Mouse (Mus musculus) stomach, embryonic 16.5 days (tissue): Measurements from ENCODE around the gene C1qtnf1. TPM values are rescaled to one million over a fixed set of nuclear protein-coding genes. Genes with fewer than 3 reads are reported as not detected.
A peak's percentile ranks its signal among the peaks of the same experiment; 100 is the strongest.

Experiments
- ATAC-seq: fragments of 200-750 bp; cut with Nextera tagmentation; 2 replicates; pipeline ENCODE4 v1.8.0; 2017; ENCODE audit warnings: moderate number of reproducible peaks, moderate TSS enrichment; ENCODE audit not compliant: insufficient read depth, low FRiP score
- H3K27ac ChIP-seq: fragments of 300-500 bp; sonication (generic); 2 replicates; pipeline ENCODE4 v1.5.1; 2014; ENCODE audit warnings: low read length
- H3K27me3 ChIP-seq: fragments of 300-500 bp; sonication (generic); 2 replicates; pipeline ENCODE4 v1.6.1; 2014; ENCODE audit warnings: low read length, control low read depth, mixed read lengths; ENCODE audit not compliant: control insufficient read depth, insufficient read depth
- H3K36me3 ChIP-seq: fragments of 300-500 bp; sonication (generic); 2 replicates; pipeline ENCODE4 v1.6.1; 2014; ENCODE audit warnings: low read length; ENCODE audit not compliant: control insufficient read depth, insufficient read depth
- H3K4me1 ChIP-seq: fragments of 300-500 bp; sonication (generic); 2 replicates; pipeline ENCODE4 v1.6.1; 2014; ENCODE audit warnings: low read length, control low read depth, mixed read lengths; ENCODE audit not compliant: control insufficient read depth, insufficient read depth
- H3K4me2 ChIP-seq: fragments of 300-500 bp; sonication (generic); 2 replicates; pipeline ENCODE4 v1.6.1; 2014; ENCODE audit warnings: low read depth, low read length, mixed read lengths
- H3K4me3 ChIP-seq: fragments of 300-500 bp; sonication (generic); replicated peaks from 2 replicates; pipeline ENCODE4 v1.5.1; 2014; ENCODE audit warnings: mild to moderate bottlenecking, low read length
- H3K9ac ChIP-seq: fragments of 300-500 bp; sonication (generic); 2 replicates; pipeline ENCODE4 v1.6.1; 2014; ENCODE audit warnings: low read length
- H3K9me3 ChIP-seq: fragments of 300-500 bp; sonication (generic); replicated peaks from 2 replicates; pipeline ENCODE4 v1.6.1; 2016; ENCODE audit warnings: low read length, control low read depth; ENCODE audit not compliant: control insufficient read depth
- WGBS: fragments of 180-500 bp; shearing (Covaris S2); extraction: QIAGEN DNeasy Blood & Tissue Kit; methylation state at CpG from one replicate; pipeline ENCODE4 v1.1.7; 2014; 5-methylcytosine and 5-hydroxymethylcytosine counted together
- polyA plus RNA-seq: library from polyadenylated mRNA; unstranded; fragments of >200 nt; fragmentation: Nextera tagmentation; extraction: Ambion mirVana; gene quantifications from 2 replicates; pipeline ENCODE4 v1.2.1, GENCODE M21; 2015

C1qtnf1 gene
- polyA plus RNA-seq, 1 experiment from 2014 or later = 9.5 TPM

DNA sequence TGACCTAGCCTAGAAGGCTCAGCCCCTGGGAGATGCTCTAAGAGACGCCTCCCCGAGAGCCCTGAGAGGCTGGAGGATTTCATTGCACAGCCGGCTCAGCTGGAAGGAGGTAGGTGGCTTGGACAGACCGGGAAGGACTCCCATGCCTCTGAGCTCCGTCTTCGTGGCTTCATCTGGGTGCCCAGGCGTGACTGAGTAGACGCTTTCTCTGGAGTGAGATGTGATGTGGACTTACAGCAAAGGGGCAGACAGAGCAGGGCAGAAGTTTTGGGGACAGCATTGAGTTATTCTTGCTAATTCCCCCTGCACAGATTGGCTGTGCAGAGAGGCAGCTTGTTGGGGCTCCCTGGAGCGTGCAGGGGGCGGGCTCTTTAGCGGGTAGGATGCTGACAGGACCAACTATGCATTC, 461 bp downstream of the C1qtnf1 start:
- no peak for ATAC-seq
- no peaks in the 10 kb centered on the region for H3K36me3 ChIP-seq
- H3K9me3 ChIP-seq = no peaks in the 10 kb centered on the region
- peak overlapping the region; percentile 89 for H3K27ac ChIP-seq
- 6% methylated on average over 11 of the region's 11 CpGs for WGBS
- peak overlapping the region; percentile 63 for H3K4me2 ChIP-seq
- H3K4me1 ChIP-seq = peaks cover 64% of the 10 kb centered on the region
- H3K9ac ChIP-seq = peak overlapping the region; percentile 71
- H3K4me3 ChIP-seq = peak overlapping the region; percentile 47
- H3K27me3 ChIP-seq = no peaks in the 10 kb centered on the region

DNA sequence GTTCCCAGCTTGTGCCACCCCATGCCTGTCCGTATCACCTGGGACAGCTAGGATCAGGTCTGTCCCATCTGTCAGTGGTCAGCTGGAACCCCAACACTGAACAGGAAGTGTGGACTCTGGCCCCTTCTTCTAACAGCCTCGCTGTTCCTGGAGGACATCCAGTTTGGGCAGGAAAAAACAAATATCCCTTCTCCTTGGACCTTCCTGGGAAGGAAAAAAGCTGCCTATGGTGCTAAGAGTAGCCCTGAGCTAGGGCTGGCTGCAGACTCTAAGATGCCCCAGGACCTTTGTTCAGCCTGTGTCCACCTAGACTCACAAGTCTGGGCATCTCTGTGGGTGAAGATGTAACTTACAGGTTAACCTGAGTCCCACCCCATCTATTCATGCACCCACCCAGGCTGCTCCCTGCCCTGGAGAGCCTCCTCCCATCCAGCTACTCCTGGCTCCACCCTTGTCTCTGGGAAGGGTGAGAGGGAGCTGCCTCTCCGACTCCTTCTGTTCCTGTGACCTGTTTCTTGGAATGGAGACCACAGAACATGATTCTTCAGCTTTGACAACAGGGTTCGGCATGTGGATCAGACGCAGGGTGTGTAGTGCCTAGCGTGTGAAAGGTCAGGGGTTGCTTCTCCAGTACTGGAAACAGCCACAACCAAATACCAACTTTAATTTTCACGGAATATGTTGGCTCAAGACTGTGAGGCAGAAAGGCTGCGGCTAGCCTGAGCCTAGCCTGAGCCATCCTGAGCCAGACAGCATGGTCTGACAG, 1.1 kb downstream of the C1qtnf1 start:
- ATAC-seq = peak; percentile 6; the same call in 1 of the 2 replicates
- H3K4me1 ChIP-seq = peaks cover 64% of the 10 kb centered on the region
- H3K9ac ChIP-seq = peak overlapping the region; percentile 71
- H3K27me3 ChIP-seq = no peaks in the 10 kb centered on the region
- peak overlapping the region; percentile 63 for H3K4me2 ChIP-seq
- no peaks in the 10 kb centered on the region for H3K36me3 ChIP-seq
- H3K9me3 ChIP-seq = no peaks in the 10 kb centered on the region
- WGBS = 39% methylated on average over 8 of the region's 8 CpGs
- H3K27ac ChIP-seq = peak overlapping the region; percentile 89
- peak overlapping the region; percentile 47 for H3K4me3 ChIP-seq

DNA sequence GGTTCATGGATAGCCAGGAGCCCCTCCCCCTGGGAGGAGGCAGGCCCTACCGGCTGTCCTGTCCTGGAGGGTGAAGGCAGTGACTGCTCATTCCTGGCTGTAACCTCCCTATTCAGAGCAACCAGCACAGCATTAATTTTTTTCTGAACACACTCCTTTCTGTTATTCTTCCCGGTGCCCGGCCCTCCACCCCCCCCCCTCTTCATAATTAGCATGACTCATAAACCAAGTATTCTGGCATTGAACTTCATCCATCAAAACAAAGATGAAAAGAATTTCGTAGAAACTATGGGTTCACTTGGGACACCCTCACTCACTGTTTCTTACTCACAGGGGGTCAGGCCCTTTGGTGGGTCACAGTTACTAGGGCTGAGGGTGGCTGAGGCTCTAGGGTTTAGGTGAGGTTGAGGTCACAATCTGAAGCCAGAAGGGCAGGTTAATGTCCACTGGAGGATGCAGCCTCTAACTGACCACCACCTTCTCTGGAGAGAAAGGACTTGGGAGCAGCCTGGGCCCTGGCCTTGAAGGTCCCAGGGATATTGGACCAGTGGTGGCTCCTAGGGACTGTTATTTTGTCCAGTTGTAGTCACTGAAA, 2.4 kb downstream of the C1qtnf1 start:
- H3K9ac ChIP-seq = peak overlapping the region; percentile 46
- H3K4me2 ChIP-seq = peak overlapping the region; percentile 63; the same call in 1 of the 2 replicates
- H3K4me1 ChIP-seq = peaks cover 60% of the 10 kb centered on the region
- H3K27ac ChIP-seq = peak overlapping the region; percentile 36
- ATAC-seq = 0 out of 2 replicates have a peak, but pooled peaks have one; percentile 5
- no peaks in the 10 kb centered on the region for H3K36me3 ChIP-seq
- no peaks in the 10 kb centered on the region for H3K9me3 ChIP-seq
- 10% methylated on average over 4 of the region's 4 CpGs for WGBS
- no peak overlapping the region for H3K4me3 ChIP-seq
- no peaks in the 10 kb centered on the region for H3K27me3 ChIP-seq

DNA sequence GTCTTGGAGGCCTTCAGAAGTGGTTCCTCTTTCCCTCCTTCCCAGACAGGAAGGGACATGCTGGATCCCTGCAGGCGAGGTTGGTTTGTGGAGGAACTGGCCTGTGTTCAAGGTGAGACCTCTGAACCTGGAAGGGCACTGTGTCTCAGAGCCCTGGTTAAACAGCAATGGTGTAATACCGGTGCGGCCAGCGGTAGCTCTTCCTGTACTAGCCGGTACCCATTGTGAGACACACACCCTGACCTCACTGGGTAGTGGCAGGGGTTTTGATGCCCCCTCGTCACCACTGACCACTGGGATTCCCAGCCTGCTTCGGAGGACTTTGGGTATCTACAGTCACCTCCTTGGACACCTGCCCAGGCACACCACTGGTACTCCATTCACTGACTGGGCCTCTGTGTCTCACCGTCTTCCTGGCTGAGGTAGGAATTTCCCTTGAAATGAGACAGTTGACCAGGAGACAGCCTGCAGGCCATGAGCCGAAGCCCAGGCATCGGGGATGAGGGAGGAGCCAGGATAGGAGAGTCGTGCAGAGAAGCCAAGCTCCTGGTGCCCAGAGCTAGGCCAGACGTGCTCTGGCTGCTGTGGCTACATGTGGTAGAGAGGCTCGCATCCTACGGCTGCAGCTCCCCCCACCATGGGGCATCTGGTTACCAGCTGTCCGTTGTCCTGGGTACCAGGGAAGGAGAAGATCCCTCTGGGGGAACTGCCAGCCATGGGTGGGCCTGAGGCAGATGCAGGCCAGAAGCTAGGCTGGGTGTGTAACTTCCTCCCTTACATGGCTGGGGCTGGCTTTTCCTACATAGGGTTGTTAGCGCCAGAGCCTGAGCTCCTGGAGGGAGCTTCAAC, 3.3 kb downstream of the C1qtnf1 start:
- peak overlapping the region; percentile 25; the same call in 1 of the 2 replicates for H3K27ac ChIP-seq

DNA sequence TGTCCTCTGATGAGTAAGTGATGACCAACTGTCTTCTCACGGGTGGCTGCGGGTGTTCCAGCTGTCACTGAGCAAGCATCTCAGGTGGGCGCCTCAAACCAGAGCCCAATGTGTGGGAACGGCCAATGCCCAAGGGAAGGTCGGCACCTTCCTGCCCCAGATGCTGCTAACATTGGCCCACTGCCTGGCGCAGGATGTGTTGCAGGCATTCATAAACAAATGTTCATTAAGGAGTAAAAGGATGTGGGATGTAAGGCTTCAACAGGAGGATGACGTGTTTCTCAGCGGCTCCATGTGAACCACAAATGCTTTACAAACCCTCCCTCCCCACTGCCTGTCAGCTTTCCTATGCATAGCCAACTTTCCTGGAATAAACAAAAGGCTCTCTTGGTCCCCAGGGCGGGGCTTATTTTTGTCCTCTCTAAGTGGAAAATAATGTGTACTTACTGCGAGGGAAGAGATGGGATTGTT, 5.4 kb downstream of the C1qtnf1 start:
- Histone ChIP-seq H3K27ac (peak overlapping the region; percentile 61), H3K4me1 (peaks cover 63% of the 10 kb centered on the region), H3K4me2 (peak overlapping the region; percentile 55), H3K9me3 (no peaks in the 10 kb centered on the region), H3K36me3 (no peaks in the 10 kb centered on the region), H3K9ac (peak overlapping the region; percentile 51), H3K27me3 (no peaks in the 10 kb centered on the region), H3K4me3 (peak overlapping the region; percentile 31)
- no peak for ATAC-seq
- 39% methylated on average over 10 of the region's 10 CpGs for WGBS

More for the DNA sequence above, 3.3 kb downstream of the C1qtnf1 start:
- 73% methylated on average over 16 of the region's 16 CpGs for WGBS
- no peaks in the 10 kb centered on the region for H3K27me3 ChIP-seq
- no peak overlapping the region for H3K9ac ChIP-seq
- H3K9me3 ChIP-seq = no peaks in the 10 kb centered on the region
- no peak for ATAC-seq
- H3K4me2 ChIP-seq = no peak overlapping the region
- H3K4me3 ChIP-seq = no peak overlapping the region
- H3K36me3 ChIP-seq = no peaks in the 10 kb centered on the region
- H3K4me1 ChIP-seq = peaks cover 61% of the 10 kb centered on the region

DNA sequence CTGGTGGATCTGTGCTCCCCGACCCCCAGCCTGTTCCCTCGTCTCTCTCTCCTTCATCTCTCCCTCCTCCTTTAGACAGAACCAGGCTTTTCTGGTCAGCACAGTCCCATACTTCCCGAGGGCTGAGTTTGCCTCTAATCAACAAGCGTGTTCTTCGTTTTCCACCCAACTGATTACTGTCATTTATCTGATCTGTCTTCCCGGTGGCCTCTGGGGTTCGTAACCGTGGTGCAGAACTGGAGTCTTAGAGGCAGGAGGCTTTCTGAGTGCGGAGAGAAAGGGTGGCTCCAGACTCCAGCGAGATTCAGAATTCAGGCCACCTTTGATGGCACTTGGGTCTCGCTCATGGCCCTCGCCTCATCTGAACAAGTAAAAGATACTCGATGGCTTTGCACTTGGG, 6.1 kb downstream of the C1qtnf1 start:
- Histone ChIP-seq H3K27ac (peak overlapping the region; percentile 61; the same call in 1 of the 2 replicates), H3K9ac (peak overlapping the region; percentile 51), H3K9me3 (no peaks in the 10 kb centered on the region), H3K36me3 (no peaks in the 10 kb centered on the region), H3K4me3 (peak overlapping the region; percentile 31), H3K4me1 (peaks cover 63% of the 10 kb centered on the region), H3K27me3 (no peaks in the 10 kb centered on the region), H3K4me2 (peak overlapping the region; percentile 55)
- WGBS = 28% methylated on average over 13 of the region's 13 CpGs
- no peak for ATAC-seq

DNA sequence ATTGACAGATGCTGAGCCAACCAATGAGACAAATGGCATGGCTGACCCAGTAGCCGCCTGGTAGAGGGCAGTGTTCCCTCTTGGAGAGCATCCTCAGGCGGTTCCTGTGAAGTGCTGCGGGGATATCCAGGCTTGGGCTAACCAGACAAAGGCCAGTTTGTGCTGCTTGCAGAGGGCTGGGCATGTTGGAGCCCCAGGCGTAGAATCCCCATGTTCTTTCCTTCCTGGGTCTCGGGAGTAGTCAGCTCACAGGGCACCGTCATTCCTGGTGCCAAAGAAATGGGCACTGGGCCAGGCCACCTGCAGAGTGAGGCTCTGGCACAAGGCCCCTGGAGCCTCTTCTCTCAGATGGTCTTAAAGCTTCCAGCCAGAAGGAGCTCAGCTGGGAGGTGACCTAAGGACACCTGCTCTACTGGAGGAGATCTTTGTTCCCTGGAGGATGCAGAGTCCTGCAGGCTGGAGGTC, 8.5 kb downstream of the C1qtnf1 start:
- H3K36me3 ChIP-seq = no peaks in the 10 kb centered on the region
- no peak overlapping the region; the same call in 1 of the 2 replicates for H3K27ac ChIP-seq
- WGBS = 44% methylated on average over 6 of the region's 6 CpGs
- no peak overlapping the region for H3K9ac ChIP-seq
- ATAC-seq = no peak; the same call in 1 of the 2 replicates
- no peaks in the 10 kb centered on the region for H3K27me3 ChIP-seq
- H3K4me1 ChIP-seq = peaks cover 45% of the 10 kb centered on the region
- H3K9me3 ChIP-seq = no peaks in the 10 kb centered on the region
- no peak overlapping the region for H3K4me3 ChIP-seq
- H3K4me2 ChIP-seq = no peak overlapping the region

DNA sequence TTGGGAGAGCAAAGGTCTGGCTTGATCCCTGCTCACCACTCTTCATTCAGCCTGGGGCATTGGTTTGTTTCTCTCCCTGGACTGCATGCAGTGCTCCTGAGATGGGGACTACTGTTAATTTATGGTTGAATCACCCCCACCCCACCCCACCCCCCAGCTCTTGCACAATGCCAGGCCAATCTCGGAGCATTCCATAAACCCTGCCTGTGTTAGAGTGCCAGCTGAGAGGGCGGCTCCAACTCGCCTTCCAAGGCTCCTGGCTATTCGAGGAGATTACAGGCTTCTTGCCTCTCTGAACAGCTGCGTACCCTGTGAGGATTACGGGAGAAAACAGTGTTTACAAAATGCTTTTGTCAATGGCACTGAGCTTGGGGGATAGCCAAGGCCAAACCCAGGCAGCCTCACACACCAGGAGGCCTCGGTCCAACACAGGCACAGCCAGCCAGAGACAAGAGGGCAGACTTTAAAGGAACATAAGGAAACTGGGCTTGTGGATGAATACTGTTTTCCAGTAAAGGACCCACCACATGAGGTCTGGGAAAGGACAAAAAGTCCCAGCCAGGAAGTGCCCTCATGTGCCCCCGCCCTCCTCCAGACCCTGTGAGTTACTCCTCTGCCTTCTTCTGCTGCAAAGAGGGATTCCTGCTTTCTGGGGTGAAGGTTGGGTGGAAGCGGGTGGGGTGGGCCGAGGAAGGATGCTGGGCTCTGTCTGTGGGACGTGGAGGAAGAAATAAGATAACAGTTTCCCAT, 10.8 kb downstream of the C1qtnf1 start:
- H3K27ac ChIP-seq = peak overlapping the region; percentile 42; the same call in 1 of the 2 replicates
- H3K4me2 ChIP-seq = no peak overlapping the region
- no peak; the same call in 1 of the 2 replicates for ATAC-seq
- H3K9ac ChIP-seq = peak overlapping the region; percentile 52
- H3K4me1 ChIP-seq = peaks cover 30% of the 10 kb centered on the region
- no peak overlapping the region for H3K4me3 ChIP-seq
- no peaks in the 10 kb centered on the region for H3K9me3 ChIP-seq
- WGBS = 32% methylated on average over 11 of the region's 11 CpGs
- no peaks in the 10 kb centered on the region for H3K27me3 ChIP-seq
- H3K36me3 ChIP-seq = no peaks in the 10 kb centered on the region
